Mouse (Mus musculus): ENCODE data around the gene Cys1. TPM values are rescaled to one million over a fixed set of nuclear protein-coding genes. Genes with fewer than 3 reads are reported as not detected.

Cys1 gene
- total and polyA plus RNA-seq, 2 experiments from 2014 or later = 0.85 to 3.8 TPM

GRCm38 (mm10) chr12:24683461-24683860 is 1.8 kb upstream of the Cys1 start:
- Histone ChIP-seq H3K4me1 (ENCODE audit: control insufficient read depth, insufficient read depth) (peaks cover 13% of the 10 kb centered on the region), H3K9ac (replicated peaks; ENCODE audit: low read depth, low read length) (no peak overlapping the region), H3K4me2 (ENCODE audit: low read depth, low read length) (no peak overlapping the region), H3K27ac (ENCODE audit: low read depth) (no peak overlapping the region), H3K4me3 (ENCODE audit: low read depth, low read length) (no peak overlapping the region), H3K36me3 (replicated peaks; ENCODE audit: control insufficient read depth, insufficient read depth, low read length) (no peaks in the 10 kb centered on the region), H3K9me3 (replicated peaks; ENCODE audit: control insufficient read depth, low read length) (no peaks in the 10 kb centered on the region), H3K27me3 (ENCODE audit: control insufficient read depth, insufficient read depth, low read length) (peaks cover 9% of the 10 kb centered on the region; the same call in 1 of the 2 replicates)
- TF ChIP-seq EP300 (IDR thresholded peaks at IDR 0.05; ENCODE audit: low read depth) (no peak), CTCF (IDR thresholded peaks at IDR 0.05; ENCODE audit: low read depth) (no peak)
- WGBS = 78% methylated on average over 7 of the region's 7 CpGs
- no peak for ATAC-seq (ENCODE audit: insufficient read depth, low read depth)
- no peak for DNase-seq (ENCODE audit: low spot score)

DNA sequence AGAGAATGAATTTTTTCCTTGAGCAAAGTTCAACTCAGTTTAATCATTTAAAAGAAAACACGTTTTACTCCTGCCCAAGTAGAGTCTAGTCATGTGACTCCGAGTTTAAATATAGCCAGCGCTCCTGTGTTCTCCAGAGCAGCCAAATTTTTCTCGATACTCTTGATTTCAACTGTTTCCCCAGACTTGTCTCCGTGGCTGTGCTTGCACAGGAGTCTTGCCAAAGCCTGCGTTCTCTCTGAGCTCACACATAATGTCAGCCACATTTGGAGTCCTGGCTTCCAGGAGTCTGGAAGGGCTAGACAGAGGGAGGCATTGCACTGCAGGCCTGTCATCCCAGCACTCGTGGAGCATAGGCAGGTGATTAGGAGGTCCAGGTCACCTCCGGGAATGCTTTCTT is 950 bp upstream of the Cys1 start:
- H3K27ac ChIP-seq (ENCODE audit: low read depth) = no peak overlapping the region
- no peaks in the 10 kb centered on the region for H3K36me3 ChIP-seq (replicated peaks; ENCODE audit: control insufficient read depth, insufficient read depth, low read length)
- peaks cover 13% of the 10 kb centered on the region for H3K4me1 ChIP-seq (ENCODE audit: control insufficient read depth, insufficient read depth)
- DNase-seq (ENCODE audit: low spot score) (no peak), ATAC-seq (ENCODE audit: insufficient read depth, low read depth) (0 out of 2 replicates have a peak, but pooled peaks have one; percentile 28)
- no peak overlapping the region for H3K9ac ChIP-seq (replicated peaks; ENCODE audit: low read depth, low read length)
- H3K4me2 ChIP-seq (ENCODE audit: low read depth, low read length) = peak overlapping the region; percentile 10; the same call in 1 of the 2 replicates
- H3K27me3 ChIP-seq (ENCODE audit: control insufficient read depth, insufficient read depth, low read length) = peaks cover 9% of the 10 kb centered on the region; the same call in 1 of the 2 replicates
- no peaks in the 10 kb centered on the region for H3K9me3 ChIP-seq (replicated peaks; ENCODE audit: control insufficient read depth, low read length)
- 26% methylated on average over 8 of the region's 8 CpGs for WGBS
- TF ChIP-seq EP300 (IDR thresholded peaks at IDR 0.05; ENCODE audit: low read depth) (no peak), CTCF (IDR thresholded peaks at IDR 0.05; ENCODE audit: low read depth) (no peak)
- no peak overlapping the region for H3K4me3 ChIP-seq (ENCODE audit: low read depth, low read length)

- peak overlapping the region; percentile 68 for H3K9ac ChIP-seq (replicated peaks; ENCODE audit: low read depth, low read length)
- peak overlapping the region; percentile 68 for H3K27ac ChIP-seq (ENCODE audit: low read depth)
- H3K4me2 ChIP-seq (ENCODE audit: low read depth, low read length) = peak overlapping the region; percentile 94
- H3K4me3 ChIP-seq (ENCODE audit: low read depth, low read length) = peak overlapping the region; percentile 65
- H3K36me3 ChIP-seq (replicated peaks; ENCODE audit: control insufficient read depth, insufficient read depth, low read length) = no peaks in the 10 kb centered on the region
- no peak for DNase-seq (ENCODE audit: low spot score)
- 2% methylated on average over 55 of the region's 61 CpGs for WGBS
- peaks cover 5% of the 10 kb centered on the region; the same call in 1 of the 2 replicates for H3K27me3 ChIP-seq (ENCODE audit: control insufficient read depth, insufficient read depth, low read length)
- H3K4me1 ChIP-seq (ENCODE audit: control insufficient read depth, insufficient read depth) = peaks cover 13% of the 10 kb centered on the region
- TF ChIP-seq EP300 (IDR thresholded peaks at IDR 0.05; ENCODE audit: low read depth) (no peak), CTCF (IDR thresholded peaks at IDR 0.05; ENCODE audit: low read depth) (no peak)
- H3K9me3 ChIP-seq (replicated peaks; ENCODE audit: control insufficient read depth, low read length) = no peaks in the 10 kb centered on the region
- ATAC-seq (ENCODE audit: insufficient read depth, low read depth) = peak; percentile 59
Measured at GRCm38 (mm10) chr12:24680492-24681285, 924 bp downstream of the Cys1 start.

DNA sequence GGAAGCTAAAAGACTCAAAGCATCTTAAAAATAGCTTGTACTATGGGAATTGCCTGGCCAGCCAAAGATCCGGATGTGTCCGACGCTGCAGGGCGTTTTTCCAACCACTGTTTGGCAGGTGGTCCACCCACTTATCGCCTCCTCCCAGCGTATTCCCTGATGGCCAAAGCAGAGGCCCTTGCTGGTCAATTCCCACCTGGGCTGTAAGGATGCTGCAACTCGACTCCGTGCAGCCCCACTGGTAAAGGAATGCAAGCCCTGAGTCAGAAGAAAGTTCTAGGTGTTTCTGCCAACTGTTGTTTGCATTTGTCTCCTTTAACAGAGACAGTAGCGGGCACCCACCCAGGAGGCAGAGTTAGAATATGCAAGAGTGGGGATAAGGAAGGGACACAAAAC is 1.5 kb downstream of the Cys1 start:
- TF ChIP-seq CTCF (IDR thresholded peaks at IDR 0.05; ENCODE audit: low read depth) = no peak
- peaks cover 5% of the 10 kb centered on the region; the same call in 1 of the 2 replicates for H3K27me3 ChIP-seq (ENCODE audit: control insufficient read depth, insufficient read depth, low read length)
- DNase-seq (ENCODE audit: low spot score) (no peak), ATAC-seq (ENCODE audit: insufficient read depth, low read depth) (no peak)
- no peaks in the 10 kb centered on the region for H3K36me3 ChIP-seq (replicated peaks; ENCODE audit: control insufficient read depth, insufficient read depth, low read length)
- H3K9me3 ChIP-seq (replicated peaks; ENCODE audit: control insufficient read depth, low read length) = no peaks in the 10 kb centered on the region
- WGBS = 21% methylated on average over 9 of the region's 9 CpGs
- H3K4me2 ChIP-seq (ENCODE audit: low read depth, low read length) = peak overlapping the region; percentile 94
- H3K4me3 ChIP-seq (ENCODE audit: low read depth, low read length) = peak overlapping the region; percentile 65
- peak overlapping the region; percentile 68 for H3K27ac ChIP-seq (ENCODE audit: low read depth)
- peaks cover 13% of the 10 kb centered on the region for H3K4me1 ChIP-seq (ENCODE audit: control insufficient read depth, insufficient read depth)
- no peak overlapping the region; the same call in 1 of the 2 replicates for H3K9ac ChIP-seq (replicated peaks; ENCODE audit: low read depth, low read length)

- Histone ChIP-seq H3K27me3 (ENCODE audit: control insufficient read depth, insufficient read depth, low read length) (no peaks in the 10 kb centered on the region), H3K36me3 (replicated peaks; ENCODE audit: control insufficient read depth, insufficient read depth, low read length) (peaks cover 55% of the 10 kb centered on the region), H3K4me1 (ENCODE audit: control insufficient read depth, insufficient read depth) (peaks cover 21% of the 10 kb centered on the region; the same call in 1 of the 2 replicates), H3K4me2 (ENCODE audit: low read depth, low read length) (no peak overlapping the region), H3K4me3 (ENCODE audit: low read depth, low read length) (no peak overlapping the region), H3K27ac (ENCODE audit: low read depth) (no peak overlapping the region), H3K9me3 (replicated peaks; ENCODE audit: control insufficient read depth, low read length) (no peaks in the 10 kb centered on the region), H3K9ac (replicated peaks; ENCODE audit: low read depth, low read length) (no peak overlapping the region)
- TF ChIP-seq CTCF (IDR thresholded peaks at IDR 0.05; ENCODE audit: low read depth) (no peak), EP300 (IDR thresholded peaks at IDR 0.05; ENCODE audit: low read depth) (no peak)
- WGBS = 75% methylated on average over 5 of the region's 5 CpGs
- DNase-seq (ENCODE audit: low spot score) (no peak), ATAC-seq (ENCODE audit: insufficient read depth, low read depth) (no peak)
Measured at GRCm38 (mm10) chr12:24662131-24662530, 19.5 kb downstream of the Cys1 start.

Data from heart, postnatal 0 days (tissue).